Mouse (Mus musculus): Measurements from ENCODE around the gene Sgcd.

Sgcd gene

GRCm38 (mm10) chr11:47128331-47128730 is 860.4 kb downstream of the Sgcd start:
- no peak for DNase-seq

- DNase-seq, result no peak
These were observed 867.9 kb downstream of the Sgcd start for GRCm38 (mm10) chr11:47120874-47121273.

GRCm38 (mm10) chr11:47117896-47118295 is 870.9 kb downstream of the Sgcd start:
- DNase-seq, result no peak

GRCm38 (mm10) chr11:47114366-47114765 is 874.4 kb downstream of the Sgcd start:
- no peak for DNase-seq

GRCm38 (mm10) chr11:47113081-47113480 is 875.7 kb downstream of the Sgcd start:
- no peak for DNase-seq

- peak; percentile 26 for DNase-seq
These were observed 878.5 kb downstream of the Sgcd start for GRCm38 (mm10) chr11:47110314-47110713.

- DNase-seq, result no peak
These were observed 881.1 kb downstream of the Sgcd start for GRCm38 (mm10) chr11:47107661-47108060.

- no peak for DNase-seq
These were observed 895.4 kb downstream of the Sgcd start for GRCm38 (mm10) chr11:47093296-47093912.

GRCm38 (mm10) chr11:47082517-47082916 is 906.3 kb downstream of the Sgcd start:
- DNase-seq, result no peak

- no peak for DNase-seq
These were observed 915.2 kb downstream of the Sgcd start for GRCm38 (mm10) chr11:47073538-47073937.

GRCm38 (mm10) chr11:47071161-47071560 is 917.6 kb downstream of the Sgcd start:
- DNase-seq, result no peak

GRCm38 (mm10) chr11:47069769-47070384 is 918.9 kb downstream of the Sgcd start:
- no peak for DNase-seq

- DNase-seq, result no peak
These were observed 925.1 kb downstream of the Sgcd start for GRCm38 (mm10) chr11:47063690-47064089.

- DNase-seq, result no peak
These were observed 938.4 kb downstream of the Sgcd start for GRCm38 (mm10) chr11:47050390-47050789.

GRCm38 (mm10) chr11:47049756-47050155 is 939.0 kb downstream of the Sgcd start:
- no peak for DNase-seq

- DNase-seq, result no peak
These were observed 956.5 kb downstream of the Sgcd start for GRCm38 (mm10) chr11:47032318-47032717.

- DNase-seq, result peak; percentile 30
These were observed 967.9 kb downstream of the Sgcd start for GRCm38 (mm10) chr11:47020874-47021273.

GRCm38 (mm10) chr11:47018139-47018538 is 970.6 kb downstream of the Sgcd start:
- peak; percentile 11 for DNase-seq

- DNase-seq, result no peak
These were observed 973.1 kb downstream of the Sgcd start for GRCm38 (mm10) chr11:47015683-47016082.

- no peak for DNase-seq
These were observed 974.5 kb downstream of the Sgcd start for GRCm38 (mm10) chr11:47014278-47014677.

- no peak for DNase-seq
These were observed 978.6 kb downstream of the Sgcd start for GRCm38 (mm10) chr11:47010166-47010565.

GRCm38 (mm10) chr11:47005301-47005875 is 983.4 kb downstream of the Sgcd start:
- DNase-seq, result peak; percentile 46

GRCm38 (mm10) chr11:46939311-46939710 is 1049.5 kb downstream of the Sgcd start:
- DNase-seq, result no peak

- DNase-seq, result peak; percentile 1
These were observed 1063.8 kb downstream of the Sgcd start for GRCm38 (mm10) chr11:46924946-46925345.
